Mouse (Mus musculus): ENCODE data around the gene Kctd8.

Kctd8 gene

GRCm38 (mm10) chr5:69159897-69160509 is 181.5 kb downstream of the Kctd8 start:
- no peak for DNase-seq (ENCODE audit: low spot score)

- DNase-seq (ENCODE audit: low spot score), result no peak
Measured at GRCm38 (mm10) chr5:69156489-69156888, 185.0 kb downstream of the Kctd8 start.

- no peak for DNase-seq (ENCODE audit: low spot score)
Measured at GRCm38 (mm10) chr5:69145827-69146226, 195.7 kb downstream of the Kctd8 start.

GRCm38 (mm10) chr5:69141082-69141481 is 200.4 kb downstream of the Kctd8 start:
- no peak for DNase-seq (ENCODE audit: low spot score)

GRCm38 (mm10) chr5:69108718-69109117 is 232.8 kb downstream of the Kctd8 start:
- DNase-seq (ENCODE audit: low spot score), result no peak

- DNase-seq (ENCODE audit: low spot score), result no peak
Measured at GRCm38 (mm10) chr5:69088912-69089311, 252.6 kb downstream of the Kctd8 start.
